Mouse (Mus musculus) liver, embryonic 12.5 days (tissue): Measurements from ENCODE around the gene Gm13128. TPM values are rescaled to one million over a fixed set of nuclear protein-coding genes. Genes with fewer than 3 reads are reported as not detected.
"Not testable (repeated sequence)": the region's sequence is repeated elsewhere in the genome, so short reads cannot be mapped to it uniquely, and the experiment has no call there.

Source experiments
- ATAC-seq: fragments of 200-750 bp; cut with Nextera tagmentation; 2 replicates; pipeline ENCODE4 v1.8.0; 2017; ENCODE audit warnings: moderate number of reproducible peaks, mild to moderate bottlenecking, moderate library complexity
- H3K27ac ChIP-seq: fragments of 300-500 bp; sonication (generic); 2 replicates; pipeline ENCODE4 v1.5.1; 2016; ENCODE audit warnings: mild to moderate bottlenecking
- H3K27me3 ChIP-seq: fragments of 300-500 bp; sonication (generic); replicated peaks from 2 replicates; pipeline ENCODE4 v1.6.1; 2016; ENCODE audit warnings: mild to moderate bottlenecking, moderate library complexity
- H3K36me3 ChIP-seq: fragments of 300-500 bp; sonication (generic); 2 replicates; pipeline ENCODE4 v1.6.1; 2016; ENCODE audit warnings: mild to moderate bottlenecking, moderate library complexity
- H3K4me1 ChIP-seq: fragments of 300-500 bp; sonication (generic); 2 replicates; pipeline ENCODE4 v1.6.1; 2016
- H3K4me2 ChIP-seq: fragments of 300-500 bp; sonication (generic); 2 replicates; pipeline ENCODE4 v1.6.1; 2016; ENCODE audit warnings: mild to moderate bottlenecking, moderate library complexity
- H3K4me3 ChIP-seq: fragments of 300-500 bp; sonication (generic); 2 replicates; pipeline ENCODE4 v1.5.1; 2016; ENCODE audit warnings: mild to moderate bottlenecking, moderate library complexity
- H3K9ac ChIP-seq: fragments of 300-500 bp; sonication (generic); 2 replicates; pipeline ENCODE4 v1.6.1; 2016; ENCODE audit warnings: mild to moderate bottlenecking, moderate library complexity
- H3K9me3 ChIP-seq: fragments of 300-500 bp; sonication (generic); replicated peaks from 2 replicates; pipeline ENCODE4 v1.6.1; 2016; ENCODE audit warnings: mild to moderate bottlenecking, moderate library complexity
- WGBS: fragments of 180-500 bp; shearing (Covaris S2); methylation state at CpG from one replicate; pipeline ENCODE4 v1.1.7; 2016; ENCODE audit not compliant: insufficient replicate concordance; 5-methylcytosine and 5-hydroxymethylcytosine counted together
- polyA plus RNA-seq: library from polyadenylated mRNA; unstranded; fragments of >200 nt; fragmentation: Nextera tagmentation; extraction: Ambion mirVana; gene quantifications from 2 replicates; pipeline ENCODE4 v1.2.1, GENCODE M21; 2016

The Gm13128 gene
- polyA plus RNA-seq, result not detected in 2 replicates

DNA sequence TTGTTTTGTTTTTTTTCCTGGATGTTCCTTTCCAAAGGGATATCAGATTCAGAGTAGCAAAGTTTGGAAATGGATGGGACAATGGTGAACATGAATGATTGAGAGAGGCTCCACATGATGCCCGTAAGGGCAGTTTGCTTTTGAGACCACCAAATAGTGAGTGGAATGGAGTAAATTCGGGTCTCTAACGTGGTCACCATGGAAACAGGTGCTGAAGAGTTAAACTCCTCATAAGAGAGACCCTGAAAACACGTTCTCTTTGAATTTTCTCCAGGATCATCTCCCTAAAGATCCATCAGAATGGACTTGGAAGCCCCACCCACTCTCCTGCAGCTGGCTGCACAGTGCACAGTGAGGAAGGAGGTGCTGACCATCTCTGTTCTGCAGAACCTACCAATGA lies at the start of gene Gm13128:
Gene Gm13128 (plus strand): TSS at position 301 of the 400 bp plus-strand sequence.
- 29% methylated on average over 4 of the region's 4 CpGs for WGBS
- not testable (repeated sequence) for H3K9me3 ChIP-seq, H3K4me1 ChIP-seq, ATAC-seq, H3K36me3 ChIP-seq, H3K9ac ChIP-seq, H3K4me2 ChIP-seq, H3K27me3 ChIP-seq, H3K27ac ChIP-seq, H3K4me3 ChIP-seq

DNA sequence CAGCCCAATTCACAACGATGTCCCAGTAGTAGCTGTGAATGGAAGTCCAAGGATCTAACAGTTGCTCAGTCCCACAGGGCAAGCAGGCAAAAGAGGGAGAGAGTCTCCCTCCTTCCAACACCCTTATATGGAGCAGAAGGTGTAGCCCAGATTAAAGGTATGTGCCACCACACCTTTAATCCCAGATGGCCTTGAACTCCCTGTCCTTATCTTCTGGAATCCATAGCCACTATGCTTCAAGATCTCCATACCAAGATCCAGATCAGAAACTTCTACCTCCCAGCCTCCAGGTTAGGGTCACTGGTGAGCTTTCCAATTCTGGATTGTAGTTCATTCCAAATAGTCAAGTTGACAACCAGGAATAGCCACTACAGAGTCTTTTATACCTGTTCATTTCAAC lies 49.7 kb upstream of the Gm13128 start, which contains the start of gene Pramel5:
Gene Pramel5 (minus strand): TSS at position 101 of the 400 bp plus-strand sequence.
- not testable (repeated sequence) for H3K9me3 ChIP-seq, H3K27ac ChIP-seq, H3K27me3 ChIP-seq, H3K4me1 ChIP-seq, H3K36me3 ChIP-seq, ATAC-seq, H3K4me3 ChIP-seq, H3K9ac ChIP-seq, H3K4me2 ChIP-seq
- 48% methylated on average over 1 of the region's 1 CpGs for WGBS

DNA sequence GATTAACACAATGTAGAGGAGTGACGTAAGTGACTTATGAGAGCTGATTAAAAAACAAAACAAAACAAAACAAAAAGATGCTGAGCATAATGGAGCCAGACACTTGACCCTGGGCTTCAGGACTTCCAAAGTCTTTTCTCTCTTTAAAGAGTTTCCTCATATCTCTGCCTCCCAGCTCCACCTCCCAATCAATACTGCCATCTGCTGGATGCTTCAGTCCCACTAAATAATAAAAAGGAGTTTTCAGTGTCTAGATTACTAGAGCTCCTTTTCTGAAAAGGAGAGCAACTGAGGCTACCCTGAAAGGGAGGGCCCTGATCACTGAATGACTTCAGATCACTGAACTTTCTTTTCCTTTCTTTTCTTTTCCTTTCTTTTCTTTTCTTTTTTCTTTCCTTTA lies 30.6 kb upstream of the Gm13128 start:
- H3K4me2 ChIP-seq, H3K4me3 ChIP-seq, H3K36me3 ChIP-seq, ATAC-seq, H3K4me1 ChIP-seq, H3K27ac ChIP-seq, H3K9me3 ChIP-seq, H3K9ac ChIP-seq, H3K27me3 ChIP-seq: not testable (repeated sequence)
- 43% methylated on average over 1 of the region's 1 CpGs for WGBS

DNA sequence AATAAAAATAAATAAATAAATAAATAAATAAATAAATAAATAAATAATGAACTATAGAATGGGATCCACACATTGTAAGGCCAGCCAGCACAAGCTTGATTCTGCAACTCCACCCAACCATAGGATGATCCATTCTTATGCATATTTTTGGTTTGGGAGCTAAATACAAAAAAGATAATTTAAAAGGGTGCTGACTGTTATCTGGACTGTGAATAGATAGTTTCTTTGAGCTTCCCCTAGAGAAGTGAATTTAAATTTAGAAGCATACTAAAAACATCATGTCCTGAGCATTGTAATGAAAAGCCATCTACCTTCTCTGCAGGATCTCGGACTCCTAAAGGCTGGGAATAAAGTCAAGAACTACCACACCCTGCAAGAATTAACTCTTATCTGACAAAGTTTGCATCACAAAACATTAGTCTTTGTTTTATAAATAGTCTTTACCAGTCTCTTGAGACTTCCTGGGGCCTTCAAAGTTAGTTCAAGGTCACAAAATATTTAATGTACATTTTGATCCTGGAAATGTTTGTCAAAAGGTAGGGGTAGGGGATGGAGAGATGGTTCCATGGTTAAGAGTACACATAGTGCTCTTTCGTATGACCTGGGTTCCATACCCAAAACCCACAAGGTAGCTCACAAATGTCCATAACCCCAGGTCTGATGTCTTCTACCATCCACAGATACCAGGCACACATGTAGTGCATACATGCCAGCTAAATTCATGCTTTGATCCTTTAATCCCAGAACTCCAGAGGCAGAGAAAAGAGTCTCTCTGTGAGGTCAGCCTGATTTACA lies 17.2 kb upstream of the Gm13128 start:
- not testable (repeated sequence) for H3K27ac ChIP-seq, H3K9ac ChIP-seq, H3K4me1 ChIP-seq, H3K36me3 ChIP-seq, H3K4me3 ChIP-seq, ATAC-seq, H3K4me2 ChIP-seq, H3K9me3 ChIP-seq, H3K27me3 ChIP-seq
- WGBS, result 67% methylated on average over 2 of the region's 2 CpGs

DNA sequence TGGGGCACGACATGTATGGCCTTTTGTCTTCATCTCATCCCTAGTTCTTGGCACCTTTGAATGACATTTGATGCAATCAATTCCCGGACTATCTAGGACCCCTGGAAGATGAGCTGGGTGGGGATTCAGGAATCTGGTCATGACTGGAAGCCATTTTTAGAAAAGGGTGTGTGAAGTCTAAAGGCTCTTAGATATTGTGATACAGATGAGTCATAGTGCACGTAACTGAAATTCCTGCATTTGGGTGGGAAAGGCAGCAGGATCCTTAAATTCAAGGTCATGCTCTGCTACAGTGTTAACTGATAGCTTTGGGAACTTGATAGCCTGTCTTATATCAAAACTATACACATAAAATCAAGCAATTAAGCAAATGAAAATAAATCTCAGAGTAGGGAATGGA lies 5.8 kb downstream of the Gm13128 start:
- H3K27me3 ChIP-seq, H3K4me3 ChIP-seq, H3K27ac ChIP-seq, H3K4me2 ChIP-seq, H3K36me3 ChIP-seq, H3K9ac ChIP-seq, ATAC-seq, H3K4me1 ChIP-seq, H3K9me3 ChIP-seq: not testable (repeated sequence)
- WGBS, result 48% methylated on average over 3 of the region's 3 CpGs

DNA sequence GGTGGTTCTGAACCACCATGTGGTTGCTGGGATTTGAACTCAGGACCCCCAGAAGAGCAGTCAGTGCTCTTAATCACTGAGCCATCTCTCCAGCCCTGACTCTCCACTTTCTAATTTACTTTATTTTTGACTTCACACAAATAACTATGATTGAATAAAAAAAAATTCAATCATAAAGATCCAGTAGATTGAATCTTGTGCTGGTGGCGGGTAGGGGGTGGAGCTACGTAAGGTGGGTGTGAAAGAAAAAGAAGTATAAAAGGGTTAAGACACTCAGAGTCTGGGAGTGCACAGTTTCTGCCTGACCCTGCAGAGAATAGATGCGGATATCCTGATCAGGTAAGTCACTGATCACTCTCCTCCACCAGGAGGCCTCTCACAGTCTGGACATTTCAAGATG lies 27.6 kb downstream of the Gm13128 start, which contains the start of gene Gm13119:
Gene Gm13119 (plus strand): TSS at position 301 of the 400 bp plus-strand sequence.
- not testable (repeated sequence) for ATAC-seq, H3K4me3 ChIP-seq, H3K36me3 ChIP-seq, H3K27ac ChIP-seq, H3K4me2 ChIP-seq, H3K9me3 ChIP-seq, H3K27me3 ChIP-seq, H3K4me1 ChIP-seq, H3K9ac ChIP-seq
- 70% methylated on average over 3 of the region's 3 CpGs for WGBS

DNA sequence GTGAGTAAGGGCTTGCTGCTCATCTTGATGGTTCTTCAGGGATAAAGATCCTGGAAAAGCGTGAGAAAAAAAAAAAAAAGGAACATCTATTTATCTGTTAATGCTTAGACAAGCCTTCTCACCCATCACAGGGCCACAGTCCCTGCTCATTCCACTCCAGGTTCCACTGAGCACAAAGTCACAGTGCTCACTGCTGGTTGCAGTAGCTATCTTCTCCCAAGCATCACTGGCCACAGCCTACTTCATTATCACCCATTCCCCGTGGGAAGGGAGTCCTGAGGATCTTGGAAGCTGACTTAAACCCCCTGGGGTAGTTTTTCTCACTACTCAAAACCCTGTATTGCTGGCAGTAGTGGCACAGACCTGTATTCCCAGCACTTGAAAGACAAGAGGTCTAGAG lies 47.9 kb downstream of the Gm13128 start, which contains the start of gene Pramef20:
Gene Pramef20 (minus strand): TSS at position 23 of the 400 bp plus-strand sequence.
- H3K4me3 ChIP-seq, result no peak within 1 kb of the TSS
- no peak for ATAC-seq
- 31% methylated on average over 2 of the region's 2 CpGs for WGBS
- 0 out of 2 replicates have a peak, but pooled peaks cover 2% of the 10 kb centered on the region for H3K9me3 ChIP-seq
- no peaks in the 10 kb centered on the region for H3K27me3 ChIP-seq
- H3K27ac ChIP-seq, result no peak within 1 kb of the TSS
- H3K9ac ChIP-seq, result no peak within 1 kb of the TSS
- no peaks in the 10 kb centered on the region for H3K36me3 ChIP-seq
- H3K4me2 ChIP-seq, result no peak within 1 kb of the TSS
- no peaks in the 10 kb centered on the region for H3K4me1 ChIP-seq

Other genes starting within 250 kb of the Gm13128 start
- not detected in 2 replicates for gene Gm13102, start 223.8 kb upstream of the Gm13128 start, polyA plus RNA-seq
- gene Oog3, start 167.6 kb upstream of the Gm13128 start, polyA plus RNA-seq, result not detected in 2 replicates
- gene Oog2, start 139.5 kb upstream of the Gm13128 start, polyA plus RNA-seq, result not detected in 2 replicates
- not detected in 2 replicates for gene C87977, start 116.9 kb upstream of the Gm13128 start, polyA plus RNA-seq
- not detected in 2 replicates for gene Pramel5, start 49.8 kb upstream of the Gm13128 start, polyA plus RNA-seq
- not detected in 2 replicates for gene Gm13119, start 27.7 kb downstream of the Gm13128 start, polyA plus RNA-seq
- not detected in 2 replicates for gene Pramef20, start 47.7 kb downstream of the Gm13128 start, polyA plus RNA-seq
- not detected in 2 replicates for gene Pramef12, start 78.2 kb downstream of the Gm13128 start, polyA plus RNA-seq
- gene 1700012P22Rik, start 108.5 kb downstream of the Gm13128 start, polyA plus RNA-seq, result not detected in 2 replicates
- not detected in 2 replicates for gene Gm9944, start 123.1 kb downstream of the Gm13128 start, polyA plus RNA-seq
- not detected in 2 replicates for gene Aadacl3, start 133.5 kb downstream of the Gm13128 start, polyA plus RNA-seq
- gene 9430007A20Rik, start 189.6 kb downstream of the Gm13128 start, polyA plus RNA-seq, result not detected in 2 replicates
- not detected in 2 replicates for gene Gm13124, start 234.9 kb downstream of the Gm13128 start, polyA plus RNA-seq